Mouse (Mus musculus) forebrain, embryonic 12.5 days (tissue): ENCODE measurements at regions not wholly inside any gene's neighbourhood (a gene's known extent, or its start where the extent isn't known, plus 50 kb on each side); places are given as distances from the start of the nearest gene placed in this dataset.

Experiments used
- ATAC-seq: fragments of 200-750 bp; cut with Nextera tagmentation; 2 replicates; pipeline ENCODE4 v1.8.0; 2017; ENCODE audit warnings: moderate TSS enrichment; ENCODE audit not compliant: low FRiP score
- H3K27ac ChIP-seq: fragments of 300-500 bp; sonication (generic); 2 replicates; pipeline ENCODE4 v1.5.1; 2016; ENCODE audit warnings: mild to moderate bottlenecking
- H3K27me3 ChIP-seq: fragments of 300-500 bp; sonication (generic); 2 replicates; pipeline ENCODE4 v1.6.1; 2016; ENCODE audit warnings: mild to moderate bottlenecking
- H3K36me3 ChIP-seq: fragments of 300-500 bp; sonication (generic); replicated peaks from 2 replicates; pipeline ENCODE4 v1.6.1; 2016; ENCODE audit warnings: mild to moderate bottlenecking
- H3K4me1 ChIP-seq: fragments of 300-500 bp; sonication (generic); 2 replicates; pipeline ENCODE4 v1.6.1; 2016
- H3K4me2 ChIP-seq: fragments of 300-500 bp; sonication (generic); 2 replicates; pipeline ENCODE4 v1.6.1; 2016; ENCODE audit warnings: mild to moderate bottlenecking, moderate library complexity
- H3K4me3 ChIP-seq: fragments of 300-500 bp; sonication (generic); replicated peaks from 2 replicates; pipeline ENCODE4 v1.5.1; 2016; ENCODE audit warnings: mild to moderate bottlenecking
- H3K9ac ChIP-seq: fragments of 300-500 bp; sonication (generic); 2 replicates; pipeline ENCODE4 v1.6.1; 2016; ENCODE audit warnings: mild to moderate bottlenecking
- H3K9me3 ChIP-seq: fragments of 300-500 bp; sonication (generic); 2 replicates; pipeline ENCODE4 v1.6.1; 2016
- WGBS: fragments of 180-500 bp; shearing (Covaris S2); methylation state at CpG from one replicate; pipeline ENCODE4 v1.1.7; 2016; 5-methylcytosine and 5-hydroxymethylcytosine counted together

GRCm38 (mm10) chr3:130894168-130894814 lies 164.1 kb upstream of the Rpl34 start:
- H3K4me2 ChIP-seq = no peak overlapping the region
- 88% methylated on average over 7 of the region's 7 CpGs for whole genome bisulfite sequencing
- H3K27ac ChIP-seq = no peak overlapping the region
- no peaks in the 10 kb centered on the region for H3K36me3 ChIP-seq
- no peaks in the 10 kb centered on the region; the same call in 1 of the 2 replicates for H3K27me3 ChIP-seq
- no peaks in the 10 kb centered on the region for H3K4me1 ChIP-seq
- no peak overlapping the region for H3K9ac ChIP-seq
- no peak overlapping the region for H3K4me3 ChIP-seq
- ATAC-seq = no peak
- H3K9me3 ChIP-seq = 0 out of 2 replicates have a peak, but pooled peaks cover 2% of the 10 kb centered on the region

- no peak for ATAC-seq
- no peak overlapping the region for H3K4me2 ChIP-seq
- H3K36me3 ChIP-seq = no peaks in the 10 kb centered on the region
- 0 out of 2 replicates have a peak, but pooled peaks cover 8% of the 10 kb centered on the region for H3K9me3 ChIP-seq
- 79% methylated on average over 4 of the region's 4 CpGs for WGBS
- no peak overlapping the region for H3K27ac ChIP-seq
- H3K27me3 ChIP-seq = no peaks in the 10 kb centered on the region; the same call in 1 of the 2 replicates
- no peaks in the 10 kb centered on the region for H3K4me1 ChIP-seq
- H3K9ac ChIP-seq = no peak overlapping the region
- H3K4me3 ChIP-seq = no peak overlapping the region
Measured at GRCm38 (mm10) chr3:130891310-130891709, 161.1 kb upstream of the Rpl34 start.

DNA sequence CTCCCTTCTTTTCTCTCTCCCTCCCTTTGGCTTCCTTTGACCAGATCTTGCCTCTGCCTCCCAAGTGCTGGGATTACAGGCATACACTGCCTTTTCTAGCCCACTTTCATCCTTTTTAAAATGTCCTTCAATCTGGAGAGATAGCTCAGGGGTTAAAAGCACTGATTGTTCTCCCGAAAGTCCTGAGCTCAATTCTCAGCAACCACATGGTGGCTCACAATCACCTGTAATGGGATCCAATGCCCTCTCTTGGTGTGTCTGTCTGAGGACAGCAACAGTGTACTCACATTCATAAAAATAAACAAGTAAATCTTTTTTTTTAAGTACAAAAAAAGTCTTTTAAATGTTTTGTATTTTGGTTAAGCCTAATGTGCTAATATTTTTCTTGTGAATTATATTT lies 158.4 kb upstream of the Rpl34 start:
- Histone ChIP-seq H3K4me3 (no peak overlapping the region), H3K4me1 (no peaks in the 10 kb centered on the region), H3K4me2 (no peak overlapping the region), H3K27ac (no peak overlapping the region), H3K9me3 (0 out of 2 replicates have a peak, but pooled peaks cover 8% of the 10 kb centered on the region), H3K27me3 (no peaks in the 10 kb centered on the region), H3K9ac (no peak overlapping the region), H3K36me3 (no peaks in the 10 kb centered on the region)
- 76% methylated on average over 1 of the region's 1 CpGs for WGBS
- no peak for ATAC-seq

DNA sequence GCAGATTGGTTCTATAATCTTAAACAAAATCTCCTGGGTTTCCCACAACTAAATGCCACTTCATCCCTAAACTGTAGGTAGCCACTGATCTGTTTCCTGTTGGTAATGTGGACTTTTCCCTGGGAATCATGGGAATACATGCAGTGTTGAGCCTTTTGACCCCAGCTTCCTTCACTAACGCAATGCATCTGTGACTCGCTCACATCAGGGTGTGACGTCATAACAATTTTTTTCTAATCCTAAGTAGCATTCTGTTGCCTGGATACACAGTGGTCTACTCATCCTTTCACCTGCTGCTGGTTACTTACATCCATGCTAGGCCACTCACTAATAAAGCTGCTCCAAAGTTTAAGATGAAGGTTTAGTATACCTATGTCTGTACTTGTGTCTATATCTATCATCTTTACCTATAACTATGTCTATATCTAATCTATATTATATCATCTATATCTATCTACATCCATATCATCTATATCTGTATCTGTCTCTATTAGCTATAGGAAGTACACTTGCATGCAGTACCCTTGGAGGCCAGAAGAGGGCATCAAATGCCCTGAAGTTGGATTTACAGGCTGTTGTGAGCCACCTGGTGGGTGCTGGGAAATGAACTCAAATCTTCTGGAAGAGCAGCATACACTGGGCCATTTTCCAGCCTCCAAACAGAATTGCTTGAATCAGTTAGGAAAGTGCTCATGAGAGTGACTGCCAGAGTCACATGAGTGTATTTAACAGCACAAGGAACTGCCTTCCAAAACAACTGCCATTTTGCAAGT lies 157.5 kb upstream of the Rpl34 start:
- no peak overlapping the region for H3K4me3 ChIP-seq
- no peak overlapping the region for H3K27ac ChIP-seq
- no peaks in the 10 kb centered on the region for H3K4me1 ChIP-seq
- no peak overlapping the region for H3K9ac ChIP-seq
- H3K36me3 ChIP-seq = no peaks in the 10 kb centered on the region
- WGBS = 82% methylated on average over 3 of the region's 3 CpGs
- 0 out of 2 replicates have a peak, but pooled peaks cover 8% of the 10 kb centered on the region for H3K9me3 ChIP-seq
- ATAC-seq = no peak
- no peak overlapping the region for H3K4me2 ChIP-seq
- no peaks in the 10 kb centered on the region for H3K27me3 ChIP-seq

GRCm38 (mm10) chr3:130885974-130886373 lies 155.8 kb upstream of the Rpl34 start:
- no peak for ATAC-seq
- no peak overlapping the region for H3K27ac ChIP-seq
- no peak overlapping the region for H3K4me2 ChIP-seq
- 51% methylated on average over 6 of the region's 6 CpGs for WGBS
- no peak overlapping the region for H3K4me3 ChIP-seq
- H3K9me3 ChIP-seq = 0 out of 2 replicates have a peak, but pooled peaks cover 6% of the 10 kb centered on the region
- no peaks in the 10 kb centered on the region for H3K27me3 ChIP-seq
- H3K9ac ChIP-seq = no peak overlapping the region
- 0 out of 2 replicates have a peak, but pooled peaks cover 3% of the 10 kb centered on the region for H3K4me1 ChIP-seq
- no peaks in the 10 kb centered on the region for H3K36me3 ChIP-seq

DNA sequence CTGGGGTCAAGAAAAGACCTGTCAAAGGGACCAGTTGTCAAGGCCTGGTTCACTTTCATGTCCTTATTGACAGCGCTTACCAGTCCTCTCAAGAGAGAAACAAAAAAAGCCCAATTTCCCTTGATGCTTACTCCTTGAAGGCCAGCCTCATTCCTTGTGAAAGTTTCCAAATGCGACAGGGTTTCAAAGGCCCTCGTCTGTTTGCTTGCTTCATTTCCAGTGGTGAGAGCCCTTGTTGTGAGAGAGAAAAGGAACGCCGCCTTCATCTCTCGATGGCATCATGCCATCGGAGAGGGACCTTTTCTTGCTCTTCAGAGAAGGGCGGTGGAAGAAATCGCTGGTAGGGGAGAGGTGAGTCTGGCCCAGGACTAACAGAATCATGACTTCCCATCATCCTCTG lies 154.2 kb upstream of the Rpl34 start:
- Histone ChIP-seq H3K9me3 (0 out of 2 replicates have a peak, but pooled peaks cover 6% of the 10 kb centered on the region), H3K27me3 (no peaks in the 10 kb centered on the region), H3K4me1 (peaks cover 7% of the 10 kb centered on the region), H3K9ac (no peak overlapping the region), H3K36me3 (no peaks in the 10 kb centered on the region), H3K27ac (no peak overlapping the region), H3K4me2 (no peak overlapping the region), H3K4me3 (no peak overlapping the region)
- 96% methylated on average over 9 of the region's 9 CpGs for WGBS
- no peak for ATAC-seq

DNA sequence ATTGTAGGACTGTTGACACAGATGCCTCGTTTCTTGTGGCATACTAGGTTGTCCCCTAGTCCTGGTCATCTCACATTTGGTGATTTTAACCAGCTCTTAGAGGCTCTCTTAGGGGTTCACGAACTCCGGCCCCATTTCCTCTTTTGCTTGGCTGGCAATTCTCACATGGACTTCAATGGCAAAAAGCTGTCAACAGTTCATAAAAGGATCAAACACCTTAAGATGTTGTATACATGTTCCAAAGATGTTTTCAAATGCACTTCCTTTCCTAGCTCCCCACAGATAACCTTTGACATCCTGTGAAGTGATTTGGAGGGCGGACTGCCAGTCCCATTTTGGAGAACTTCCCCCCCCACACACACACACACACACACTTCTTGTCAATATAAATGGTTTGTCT lies 153.7 kb upstream of the Rpl34 start:
- 0 out of 2 replicates have a peak, but pooled peaks cover 6% of the 10 kb centered on the region for H3K9me3 ChIP-seq
- H3K27me3 ChIP-seq = no peaks in the 10 kb centered on the region
- no peak overlapping the region for H3K4me2 ChIP-seq
- WGBS = 89% methylated on average over 4 of the region's 4 CpGs
- H3K27ac ChIP-seq = no peak overlapping the region
- no peak overlapping the region for H3K9ac ChIP-seq
- H3K36me3 ChIP-seq = no peaks in the 10 kb centered on the region
- H3K4me1 ChIP-seq = peaks cover 7% of the 10 kb centered on the region
- no peak for ATAC-seq
- no peak overlapping the region for H3K4me3 ChIP-seq

DNA sequence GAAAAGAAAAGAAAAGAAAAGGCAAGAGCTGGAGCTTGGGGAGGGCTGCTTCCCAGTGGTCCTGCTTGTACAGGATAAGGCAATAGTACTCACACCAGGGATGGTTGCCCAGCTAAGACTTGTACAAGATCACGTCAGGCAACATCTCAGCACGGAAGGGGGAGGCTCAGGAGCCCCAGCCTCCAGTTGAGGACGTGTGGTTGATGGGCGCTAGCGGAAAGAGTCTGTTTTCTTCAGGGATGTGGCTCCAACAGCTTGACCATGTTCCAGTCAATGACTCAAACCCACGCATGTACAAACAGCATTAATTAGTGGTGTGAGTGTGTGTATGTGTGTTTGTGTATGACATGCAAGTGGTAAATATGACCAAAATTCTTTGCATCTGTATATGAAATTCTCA lies 153.1 kb upstream of the Rpl34 start:
- no peaks in the 10 kb centered on the region for H3K36me3 ChIP-seq
- H3K4me2 ChIP-seq = no peak overlapping the region
- no peak overlapping the region for H3K9ac ChIP-seq
- H3K27me3 ChIP-seq = no peaks in the 10 kb centered on the region
- no peak overlapping the region for H3K4me3 ChIP-seq
- WGBS = 89% methylated on average over 6 of the region's 6 CpGs
- no peak overlapping the region for H3K27ac ChIP-seq
- 0 out of 2 replicates have a peak, but pooled peaks cover 5% of the 10 kb centered on the region for H3K9me3 ChIP-seq
- peaks cover 7% of the 10 kb centered on the region for H3K4me1 ChIP-seq
- no peak for ATAC-seq

DNA sequence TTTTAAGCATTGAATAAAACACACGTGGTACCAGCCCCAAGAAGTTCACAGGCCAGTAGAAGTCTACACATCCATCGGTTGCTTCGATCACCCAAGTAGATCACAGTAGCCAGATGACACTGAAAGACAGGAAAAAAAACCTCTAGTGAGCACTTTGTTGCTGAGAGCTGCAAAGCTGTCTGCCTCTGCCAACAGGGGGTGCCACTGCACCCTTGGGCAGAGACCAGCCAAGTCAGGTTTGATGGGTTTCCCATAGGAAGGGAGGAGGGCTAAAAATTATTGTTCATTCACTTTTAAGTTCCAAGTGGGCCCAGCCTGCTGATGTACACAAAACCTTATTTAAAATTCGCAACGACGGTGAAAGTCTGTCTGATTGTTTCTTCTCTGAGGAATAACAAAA lies 150.3 kb upstream of the Rpl34 start:
- ATAC-seq = no peak
- WGBS = 55% methylated on average over 6 of the region's 6 CpGs
- Histone ChIP-seq H3K27me3 (no peaks in the 10 kb centered on the region), H3K4me1 (peaks cover 7% of the 10 kb centered on the region), H3K36me3 (no peaks in the 10 kb centered on the region), H3K4me3 (no peak overlapping the region), H3K9me3 (no peaks in the 10 kb centered on the region), H3K27ac (no peak overlapping the region), H3K9ac (no peak overlapping the region), H3K4me2 (no peak overlapping the region)

DNA sequence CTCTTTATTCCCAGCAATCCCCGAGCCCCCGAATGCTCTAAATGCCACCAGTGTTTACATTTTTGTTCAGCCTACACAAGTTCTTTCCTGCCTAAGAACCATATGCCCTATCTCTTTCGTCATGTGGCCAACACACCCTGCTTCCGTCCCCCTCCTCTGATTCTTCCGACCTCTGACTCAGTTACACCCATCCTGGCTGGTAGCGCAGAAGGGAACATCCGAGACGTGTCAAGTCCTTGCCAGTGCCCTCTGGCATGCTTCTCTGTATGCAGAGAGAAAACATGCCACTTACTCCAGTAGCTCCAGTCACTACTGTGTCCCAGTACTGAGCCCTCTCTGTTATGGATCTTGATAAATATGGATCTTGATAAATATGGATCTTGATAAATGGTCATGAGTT lies 149.3 kb upstream of the Rpl34 start:
- Histone ChIP-seq H3K4me2 (no peak overlapping the region), H3K27ac (no peak overlapping the region), H3K4me1 (peaks cover 7% of the 10 kb centered on the region), H3K9ac (no peak overlapping the region), H3K36me3 (no peaks in the 10 kb centered on the region), H3K9me3 (no peaks in the 10 kb centered on the region), H3K27me3 (no peaks in the 10 kb centered on the region), H3K4me3 (no peak overlapping the region)
- 86% methylated on average over 8 of the region's 8 CpGs for WGBS
- ATAC-seq = no peak

GRCm38 (mm10) chr3:130878834-130879233 lies 148.6 kb upstream of the Rpl34 start:
- WGBS = 90% methylated on average over 7 of the region's 7 CpGs

DNA sequence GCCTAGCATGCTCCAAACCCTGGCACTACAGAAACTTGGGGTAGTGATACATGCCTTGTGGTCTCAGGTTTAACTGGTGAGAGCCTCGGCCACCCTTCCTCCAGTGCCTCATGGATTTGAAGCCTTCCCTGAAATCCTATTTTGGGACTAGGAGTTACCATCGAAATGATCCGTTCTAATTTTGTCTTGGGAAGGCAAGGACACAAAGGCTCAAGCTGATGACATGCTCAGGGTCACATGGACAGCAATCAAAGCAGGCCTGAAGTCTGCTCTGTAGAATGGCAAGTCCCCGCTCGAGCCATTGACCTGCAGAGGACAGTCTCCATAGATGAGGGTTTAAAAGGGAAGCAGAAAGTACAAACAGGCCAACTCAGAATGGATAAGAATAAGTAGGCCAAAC lies 147.8 kb upstream of the Rpl34 start:
- no peak overlapping the region for H3K27ac ChIP-seq
- no peak for ATAC-seq
- no peaks in the 10 kb centered on the region for H3K9me3 ChIP-seq
- 93% methylated on average over 5 of the region's 5 CpGs for WGBS
- peaks cover 4% of the 10 kb centered on the region; the same call in 1 of the 2 replicates for H3K27me3 ChIP-seq
- no peak overlapping the region for H3K4me3 ChIP-seq
- no peak overlapping the region for H3K4me2 ChIP-seq
- no peaks in the 10 kb centered on the region for H3K36me3 ChIP-seq
- H3K4me1 ChIP-seq = peaks cover 7% of the 10 kb centered on the region
- no peak overlapping the region for H3K9ac ChIP-seq

More at GRCm38 (mm10) chr3:130878834-130879233, 148.6 kb upstream of the Rpl34 start:
- no peak for ATAC-seq
- H3K4me3 ChIP-seq = no peak overlapping the region
- no peaks in the 10 kb centered on the region for H3K9me3 ChIP-seq
- H3K36me3 ChIP-seq = no peaks in the 10 kb centered on the region
- no peak overlapping the region for H3K4me2 ChIP-seq
- no peak overlapping the region for H3K27ac ChIP-seq
- H3K4me1 ChIP-seq = peaks cover 7% of the 10 kb centered on the region
- H3K9ac ChIP-seq = no peak overlapping the region
- no peaks in the 10 kb centered on the region for H3K27me3 ChIP-seq
